Mouse (Mus musculus) heart, adult 2 months (tissue): ENCODE measurements around the gene Prss40.

ENCODE experiments used
- CTCF ChIP-seq: fragments of 200-600 bp; IDR thresholded peaks from 2 replicates; pipeline ENCODE4 v1.8.1; 2022; ENCODE audit warnings: antibody characterized with exemption, mild to moderate bottlenecking, moderate library complexity
- EP300 ChIP-seq: fragments of 200-500 bp; IDR thresholded peaks from 2 replicates; pipeline ENCODE4 v1.6.1; 2011; ENCODE audit warnings: low read depth, low read length, control low read depth; ENCODE audit not compliant: insufficient read depth
- POLR2A ChIP-seq: fragments of 200-500 bp; IDR thresholded peaks from 2 replicates; pipeline ENCODE4 v1.6.1; 2011; ENCODE audit warnings: mild to moderate bottlenecking, low read depth, low read length, control low read depth; ENCODE audit not compliant: insufficient read depth

DNA sequence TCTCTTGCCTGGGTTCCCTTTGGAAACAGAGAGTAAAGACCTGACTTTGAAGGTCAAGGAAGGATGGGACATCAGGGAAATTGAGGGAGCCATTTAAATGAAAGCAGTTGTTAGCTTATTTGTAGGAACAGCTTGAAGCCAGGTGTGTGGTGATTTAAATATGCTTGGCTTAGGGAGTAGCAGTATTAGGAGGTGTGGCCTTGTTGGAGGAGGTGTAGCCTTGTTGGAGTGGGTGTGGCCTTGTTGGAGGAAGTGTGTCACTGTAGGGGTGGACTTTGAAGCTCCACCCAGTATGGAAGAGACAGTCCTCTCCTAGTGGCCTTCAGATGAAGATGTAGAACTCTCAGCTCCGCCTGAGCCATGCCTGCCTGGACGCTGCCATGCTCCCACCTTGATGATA lies 9.1 kb upstream of the Prss40 start:
- no peak for TF ChIP-seq CTCF
- TF ChIP-seq POLR2A, result no peak
- TF ChIP-seq EP300, result no peak
